Mouse (Mus musculus) granulocyte monocyte progenitor cell, adult 5-6 weeks (primary cell): ENCODE data around the gene Ist1. TPM values are rescaled to one million over a fixed set of nuclear protein-coding genes. Genes with fewer than 3 reads are reported as not detected.

Experiments
- ATAC-seq: replicated peaks from 2 replicates; pipeline ENCODE4 v1.8.0; 2016; ENCODE audit warnings: mild to moderate bottlenecking, moderate TSS enrichment, inconsistent platforms; ENCODE audit not compliant: poor library complexity, severe bottlenecking
- total RNA-seq, 2 experiments: library from RNA; stranded (forward) in 1 of 2; stranded (reverse) in 1 of 2; fragments of 200-712, 200-1000 nt in 1 of 2; fragments of >200 nt in 1 of 2; fragmentation: Nextera tagmentation in 1 of 2; gene quantifications; 2 replicates each; pipeline ENCODE4 v1.2.3; 2014 to 2017

Ist1 gene
- 69.5 and 83.8 TPM in 2 replicates for total RNA-seq (2014; fragmentation: Nextera tagmentation)
- total RNA-seq (2017), result 76.9 and 82.2 TPM in 2 replicates

DNA sequence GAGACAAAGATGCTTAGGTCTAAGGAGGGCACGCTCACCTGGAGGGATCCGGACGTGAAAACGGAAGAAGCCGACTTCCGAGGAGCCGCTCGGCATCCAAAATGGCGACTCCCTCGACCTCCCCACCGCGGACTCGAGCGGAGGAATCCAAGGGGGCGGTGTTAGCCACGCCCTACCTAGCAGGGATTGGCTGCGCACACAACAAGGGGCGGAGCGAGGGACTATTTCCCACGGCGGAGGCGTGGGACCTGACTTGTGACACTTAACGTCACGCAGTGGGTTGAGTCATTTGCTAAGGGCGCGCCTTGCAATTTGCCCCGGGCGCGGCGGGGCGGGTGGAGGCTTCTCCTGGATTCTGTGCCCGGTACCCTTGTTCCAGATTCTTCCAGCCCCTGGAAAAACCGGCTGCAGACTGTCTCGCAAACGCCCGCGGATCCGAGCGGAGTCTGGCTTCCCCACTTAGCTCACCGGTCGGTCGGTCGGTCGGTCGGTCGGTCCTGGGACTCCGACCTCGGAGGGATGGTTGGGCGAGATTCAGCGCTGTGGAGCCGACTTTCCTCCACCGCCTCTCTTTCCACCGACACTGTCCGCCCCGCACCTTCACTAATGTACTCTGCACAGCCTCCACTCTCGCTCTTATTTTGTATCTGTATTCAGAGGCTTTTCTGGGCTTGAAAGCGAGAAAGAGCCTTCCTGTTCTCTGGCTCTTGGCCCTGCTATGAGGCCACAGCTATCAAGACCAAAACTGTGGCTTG is at the start of gene Ist1:
Gene Ist1, minus strand, starts transcription at position 115 of the 755 bp plus-strand sequence.
- ATAC-seq, result peak; percentile 89

DNA sequence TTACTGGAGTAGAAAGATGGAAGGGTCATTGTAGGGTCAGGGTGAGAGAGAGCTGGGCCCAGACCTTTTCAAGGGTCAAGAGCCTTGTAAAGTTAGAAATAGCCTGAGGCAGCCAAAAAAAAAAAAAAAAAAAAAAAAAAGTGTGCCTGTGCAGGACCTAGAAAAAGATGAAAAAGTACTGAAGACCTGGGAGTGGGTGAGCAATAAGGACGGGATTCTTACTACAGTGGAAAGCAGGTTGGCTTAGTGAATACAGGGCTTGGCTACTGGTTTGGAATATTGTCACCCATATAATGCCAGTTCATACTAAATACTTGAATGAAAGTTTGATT is 45.0 kb upstream of the Ist1 start:
- no peak; the same call in 1 of the 2 replicates for ATAC-seq

DNA sequence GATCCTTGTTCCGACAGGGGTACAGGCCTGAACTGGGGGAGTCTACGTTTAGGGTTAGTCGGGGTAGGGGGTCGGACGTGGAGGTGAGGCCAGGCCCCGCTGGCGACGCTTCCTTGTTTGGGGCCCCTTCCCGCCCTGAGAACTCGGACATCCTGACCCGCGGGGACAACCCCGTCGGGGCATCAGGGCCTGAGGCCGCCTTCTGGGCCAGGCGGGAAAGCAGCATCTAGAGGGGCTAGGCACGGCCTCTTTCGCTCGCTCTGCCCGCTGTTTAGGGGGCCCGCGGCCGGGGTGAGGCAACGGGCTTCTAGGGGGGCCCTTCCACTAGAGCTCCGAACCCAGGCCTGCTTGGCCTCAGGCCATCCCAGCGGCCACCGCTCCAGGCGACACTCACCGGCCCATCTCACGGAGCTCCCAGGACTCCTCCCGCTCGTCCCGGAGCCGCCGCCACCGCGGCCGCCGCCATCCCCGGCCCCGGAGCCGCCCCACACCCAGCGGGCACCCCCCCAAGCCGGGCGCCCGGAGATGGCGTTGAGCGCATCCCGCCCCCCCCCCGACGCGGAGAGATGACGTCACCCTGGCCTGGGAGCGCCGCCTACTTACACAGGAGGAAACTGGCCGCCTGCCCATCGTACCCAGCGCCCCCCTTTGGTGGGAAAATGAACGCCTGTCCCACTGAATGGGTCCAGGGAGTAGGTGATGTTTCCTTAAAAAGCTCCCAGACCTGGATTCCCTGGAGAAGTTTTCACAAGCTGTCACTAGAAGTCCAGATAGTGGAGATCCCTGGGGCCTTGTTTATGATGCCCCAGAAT is 44.4 kb upstream of the Ist1 start, which contains the start of gene Atxn1l:
Gene Atxn1l, minus strand, starts transcription at position 503 of the 812 bp plus-strand sequence.
- ATAC-seq, result peak; percentile 96

DNA sequence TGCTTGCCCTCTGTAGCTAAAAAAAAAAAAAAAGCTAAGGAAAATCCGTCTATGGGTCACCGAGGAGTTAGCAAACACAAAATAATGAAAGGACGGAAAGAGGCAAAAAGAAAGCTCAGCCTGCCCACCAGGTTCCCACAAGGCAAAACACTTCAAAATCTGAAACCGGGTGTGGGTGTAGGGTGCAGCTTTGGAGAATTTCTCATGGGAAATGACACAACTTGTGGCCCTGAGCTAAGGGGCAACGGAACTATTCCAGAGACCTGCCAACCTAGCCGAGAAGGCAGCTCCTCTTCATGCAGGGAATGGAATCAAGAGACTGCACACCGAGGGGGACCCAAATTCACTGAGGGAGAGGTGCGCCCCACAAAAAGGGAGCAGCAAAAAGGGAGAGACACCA is 43.8 kb upstream of the Ist1 start:
- ATAC-seq, result peak; percentile 31

DNA sequence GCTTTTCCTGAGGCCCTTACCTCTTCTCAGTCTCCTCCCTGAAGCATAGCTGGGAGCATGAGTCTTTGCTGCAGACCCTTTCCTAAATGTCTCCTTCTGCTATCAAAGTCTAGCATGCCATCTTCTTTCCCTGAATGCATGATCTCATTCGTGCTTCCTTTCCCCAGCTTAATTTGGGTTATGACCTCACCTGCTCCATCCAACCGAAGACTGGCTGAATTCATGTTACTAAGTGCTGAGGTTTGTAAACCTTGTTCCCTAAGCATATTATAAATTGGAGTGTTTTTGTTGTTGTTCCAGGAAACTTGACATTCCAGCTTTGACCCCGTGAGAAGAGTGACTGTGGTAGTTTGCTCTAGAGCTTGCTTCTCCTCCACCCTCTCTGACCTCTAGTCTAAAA is 41.0 kb upstream of the Ist1 start:
- ATAC-seq, result no peak

DNA sequence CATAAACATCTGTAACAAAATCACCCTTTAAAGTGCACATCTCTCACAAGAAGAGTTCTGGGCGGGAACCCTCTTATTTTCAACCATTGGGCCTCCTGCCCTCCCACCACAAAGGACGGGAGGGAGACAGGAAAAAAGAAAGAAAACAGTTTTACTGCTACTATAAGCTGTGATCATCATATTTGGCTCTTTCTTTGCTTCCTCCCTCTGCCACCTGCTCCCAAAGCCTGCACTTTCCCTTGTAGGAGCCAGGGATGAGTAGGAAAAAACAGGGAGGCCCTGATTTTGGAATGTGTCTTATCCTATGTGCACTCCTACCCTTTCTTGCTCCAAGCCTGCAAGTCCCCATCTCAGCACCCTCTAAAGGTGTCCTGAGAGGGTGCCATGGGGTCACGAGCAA is 38.0 kb upstream of the Ist1 start:
- ATAC-seq, result no peak

DNA sequence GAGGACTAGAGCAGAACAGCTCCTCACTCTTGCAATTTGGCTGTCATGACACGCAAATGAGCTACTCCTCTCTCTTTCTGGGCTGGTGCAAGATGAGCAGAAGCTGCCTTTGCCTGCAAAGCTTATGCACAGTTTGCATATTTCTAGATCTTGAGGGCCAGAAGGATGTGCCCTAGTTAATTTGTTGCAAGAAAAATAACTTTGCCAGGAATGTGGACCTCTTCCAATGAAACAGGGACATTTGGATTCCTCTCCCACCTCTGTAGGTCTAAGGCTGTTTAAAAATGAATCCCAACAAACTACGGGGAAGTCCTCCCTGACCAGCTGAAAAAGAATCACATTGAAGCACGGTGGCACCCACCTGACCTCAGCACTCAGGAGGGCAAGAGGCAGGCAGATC is 32.0 kb upstream of the Ist1 start:
- ATAC-seq, result no peak

DNA sequence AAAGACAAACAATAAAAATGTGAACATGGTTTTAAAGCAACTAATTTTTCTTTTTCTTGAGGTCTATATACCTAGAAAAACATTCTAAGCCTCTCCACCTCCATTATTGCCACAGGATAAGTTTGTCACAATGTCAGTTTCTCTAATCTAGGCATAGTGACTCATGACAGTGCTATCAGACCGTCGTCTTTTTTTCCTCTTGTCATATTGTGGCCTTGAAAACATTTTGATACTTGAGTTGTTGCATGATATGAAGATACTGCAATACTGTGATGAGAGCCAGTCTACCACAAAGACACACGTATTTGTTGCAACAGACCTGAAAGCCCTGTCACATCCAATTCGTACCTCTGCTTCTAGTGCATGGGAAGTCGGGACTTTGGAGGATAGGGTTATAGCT is 21.9 kb upstream of the Ist1 start:
- ATAC-seq, result no peak

DNA sequence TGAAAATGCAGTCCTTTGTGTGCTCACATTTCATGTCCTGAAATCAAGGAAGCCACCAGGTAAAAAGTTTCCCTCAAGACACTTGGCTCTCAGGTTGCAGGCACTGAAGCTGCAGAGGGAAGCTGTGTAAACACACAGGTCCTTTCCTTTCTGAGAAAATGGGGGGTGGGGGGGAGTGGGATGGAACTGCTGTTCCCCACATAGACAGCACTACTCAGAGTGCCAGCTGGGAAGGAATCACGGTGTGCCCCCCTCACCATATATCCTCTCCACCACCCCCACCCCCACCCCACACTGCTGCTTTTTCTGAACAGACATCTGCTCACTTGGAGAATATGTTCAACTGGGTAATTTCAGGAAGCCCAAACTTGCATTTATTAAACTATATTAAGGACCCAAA is 19.5 kb upstream of the Ist1 start:
- no peak for ATAC-seq

DNA sequence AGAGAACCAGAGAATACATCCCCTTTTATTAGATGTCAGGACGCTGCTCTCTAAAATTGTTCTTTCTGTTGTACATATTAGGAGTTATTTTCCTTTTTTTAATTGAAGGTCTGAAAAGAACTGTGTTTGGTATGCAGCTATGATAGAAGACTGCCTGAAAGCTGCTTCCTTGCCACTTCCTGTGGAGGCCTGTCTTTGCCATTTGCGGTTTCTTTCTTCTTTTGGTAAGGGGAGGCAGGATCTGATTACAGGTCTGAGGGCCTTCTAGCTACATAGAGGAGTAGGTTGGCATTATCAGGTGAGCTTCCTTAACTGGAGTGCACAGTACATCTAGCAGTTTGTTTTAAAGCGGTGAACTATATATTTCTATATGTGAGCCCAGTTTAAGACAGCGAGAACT is 14.9 kb upstream of the Ist1 start:
- no peak for ATAC-seq

DNA sequence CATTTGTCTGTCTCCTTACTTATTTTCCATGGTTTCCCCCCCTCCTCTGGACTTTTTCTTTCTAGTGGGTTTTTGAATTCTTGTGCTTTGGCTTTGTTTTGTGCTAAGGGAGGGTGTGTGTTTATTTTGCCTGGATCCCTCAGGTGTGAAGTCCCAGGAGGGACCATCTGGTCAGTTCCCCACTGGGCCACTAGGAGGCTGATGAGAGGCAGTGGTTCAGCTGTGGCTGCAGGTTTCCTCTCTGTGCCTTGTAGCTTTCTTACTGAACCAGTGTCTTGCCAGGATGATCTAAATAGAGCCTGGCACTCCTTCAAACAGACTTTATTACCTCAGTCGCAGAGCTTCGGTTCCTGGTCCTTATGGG is 13.8 kb upstream of the Ist1 start:
- ATAC-seq, result peak; percentile 59

DNA sequence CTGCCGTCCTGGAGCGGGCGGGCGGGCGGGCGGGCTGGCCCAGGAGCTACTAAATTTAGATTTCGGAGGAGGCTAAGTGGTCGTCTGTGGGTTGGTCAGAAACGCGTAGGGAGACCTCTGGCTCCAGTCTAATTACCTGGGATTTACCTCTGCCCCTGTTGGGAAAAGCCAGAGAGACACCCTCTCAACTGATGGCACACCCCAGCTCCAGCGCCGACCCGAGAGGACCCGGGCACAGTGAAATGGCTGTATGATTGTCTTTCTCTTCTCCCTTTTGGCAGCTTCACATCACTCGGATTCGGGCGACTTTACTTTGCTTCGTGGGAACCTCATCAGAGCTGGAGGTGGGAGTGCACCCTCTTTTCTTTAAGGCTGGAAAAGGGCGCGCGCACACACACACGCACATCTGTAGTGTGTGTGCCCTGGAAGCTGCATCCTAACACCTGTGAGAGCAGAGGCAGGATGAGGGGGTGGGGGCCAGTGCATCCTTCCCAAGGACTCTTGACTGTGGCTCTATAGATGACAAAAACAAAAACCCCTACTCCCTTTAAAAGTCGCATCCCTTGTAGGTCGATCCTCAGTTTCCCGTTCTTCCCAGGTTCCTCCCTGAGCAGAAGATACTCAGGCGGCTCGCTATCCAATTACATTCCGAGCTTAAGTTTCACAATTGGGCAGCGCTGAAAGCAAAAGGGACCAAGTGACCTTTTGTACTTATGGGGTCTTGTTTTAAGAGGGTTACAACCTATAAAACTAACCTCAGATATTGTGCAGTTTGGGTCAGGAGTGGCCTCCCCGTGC is 13.2 kb upstream of the Ist1 start:
- ATAC-seq, result no peak

DNA sequence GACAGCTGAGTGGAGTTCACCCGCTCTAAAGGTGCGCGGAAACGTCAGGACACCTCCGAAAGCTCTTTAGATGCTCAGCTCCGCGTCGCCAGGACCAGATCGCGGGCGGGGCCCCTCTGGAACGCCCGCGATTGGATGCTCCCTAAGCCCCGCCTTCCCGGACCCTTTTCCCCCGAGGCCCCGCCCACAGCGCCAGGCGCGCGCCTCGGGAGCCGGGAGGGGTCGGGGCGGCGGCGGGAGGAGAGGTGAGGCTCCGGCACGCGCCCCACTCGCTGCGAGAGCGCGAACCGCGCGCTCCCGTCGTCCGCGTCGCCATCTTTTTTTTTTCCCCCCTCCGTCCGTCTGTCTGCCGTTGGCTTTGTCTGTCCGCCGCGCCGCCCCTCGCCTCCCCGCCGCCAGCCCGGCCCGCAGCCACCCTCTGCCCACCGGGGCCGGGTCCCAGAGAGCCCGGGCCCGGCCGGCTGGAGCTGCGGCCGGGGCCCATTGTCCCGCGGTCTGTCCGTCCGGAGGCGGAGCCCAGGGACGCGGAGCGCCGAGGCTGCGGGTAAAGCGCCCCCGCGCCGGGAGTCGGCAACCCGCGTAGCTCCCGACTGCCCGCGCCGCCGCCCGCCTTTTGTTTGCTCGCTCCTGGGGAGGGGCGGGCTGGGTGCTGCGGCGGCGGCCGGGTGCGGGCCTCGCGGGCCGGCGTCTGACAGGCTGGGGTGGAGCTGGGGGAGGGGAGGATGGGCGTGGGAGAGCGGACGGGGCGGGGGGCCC is 12.4 kb upstream of the Ist1 start, which contains the start of gene Zfp821:
Gene Zfp821, plus strand, starts transcription at position 227 of the 756 bp plus-strand sequence.
- peak; percentile 82 for ATAC-seq

DNA sequence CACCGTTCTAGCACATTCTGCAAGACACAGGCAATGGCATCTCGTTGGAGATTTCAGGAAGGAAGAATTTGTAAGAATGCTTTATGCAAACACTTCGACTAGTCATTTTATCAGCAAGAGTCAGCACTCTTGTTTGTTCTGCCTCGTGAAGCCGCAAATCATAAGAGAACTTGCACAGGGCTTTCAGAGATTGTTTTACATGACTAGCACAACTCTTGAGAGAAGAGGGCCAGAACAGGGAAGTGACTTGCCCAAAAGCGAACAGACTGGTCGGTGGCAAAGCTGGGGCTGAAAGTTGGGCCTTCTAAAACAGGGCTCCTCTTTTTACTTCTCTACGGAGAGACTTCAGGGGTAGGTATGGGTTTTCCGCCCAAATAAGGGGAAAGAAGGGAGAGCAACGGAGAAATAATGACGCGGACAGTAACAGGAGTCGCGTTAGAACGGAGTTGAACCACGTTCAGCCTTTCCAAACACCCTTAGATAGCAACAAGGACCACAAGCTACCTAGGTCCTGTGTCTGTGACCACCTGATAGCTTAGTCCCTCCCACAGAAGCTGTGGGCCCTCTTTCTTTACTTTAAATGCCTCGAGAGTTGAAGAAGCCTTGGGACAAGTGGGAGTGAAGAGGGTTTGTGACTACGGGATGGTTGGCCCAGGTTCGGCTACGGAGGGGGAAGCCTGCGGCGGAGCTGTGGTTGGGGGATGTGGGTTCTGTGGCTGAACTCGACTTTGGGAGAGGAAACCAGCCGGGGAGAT is 11.7 kb upstream of the Ist1 start:
- peak; percentile 45 for ATAC-seq

DNA sequence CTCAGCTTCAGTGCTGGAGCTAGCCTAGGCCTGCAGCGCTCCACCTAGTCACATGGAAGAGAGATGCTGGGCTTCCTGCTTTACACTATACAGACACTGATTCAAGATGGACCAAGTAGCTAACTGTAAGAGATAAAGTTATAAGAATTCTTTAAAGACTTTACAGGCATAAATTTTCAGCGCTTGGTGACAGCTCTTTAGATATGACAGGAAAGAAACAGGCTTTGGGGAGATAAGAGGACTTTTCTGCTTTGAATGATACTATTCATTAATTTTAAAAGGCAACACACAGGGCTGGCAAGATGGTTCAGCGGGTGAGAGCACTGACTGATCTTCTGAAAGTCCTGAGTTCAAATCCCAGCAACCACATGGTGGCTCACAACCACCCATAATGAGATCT is 5.4 kb upstream of the Ist1 start:
- ATAC-seq, result no peak

DNA sequence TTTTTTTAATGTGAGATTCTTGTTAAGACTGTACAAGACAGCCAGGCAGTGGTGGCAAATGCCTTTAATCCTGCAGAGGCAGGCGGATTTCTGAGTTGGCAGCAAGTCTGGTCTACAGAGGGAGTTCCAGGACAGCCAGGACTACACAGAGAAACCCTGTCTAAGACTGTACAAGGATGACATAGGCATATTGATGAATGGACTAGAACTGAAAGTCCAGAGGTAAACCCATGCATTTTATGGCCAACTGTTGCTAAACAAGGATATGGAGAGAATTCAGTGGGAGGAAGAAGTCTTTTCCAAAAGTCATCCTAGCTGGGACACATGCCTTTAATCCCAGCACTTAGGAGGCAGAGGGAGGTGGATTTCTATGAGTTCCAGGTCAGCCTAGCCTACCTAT is 4.7 kb upstream of the Ist1 start:
- ATAC-seq, result no peak

DNA sequence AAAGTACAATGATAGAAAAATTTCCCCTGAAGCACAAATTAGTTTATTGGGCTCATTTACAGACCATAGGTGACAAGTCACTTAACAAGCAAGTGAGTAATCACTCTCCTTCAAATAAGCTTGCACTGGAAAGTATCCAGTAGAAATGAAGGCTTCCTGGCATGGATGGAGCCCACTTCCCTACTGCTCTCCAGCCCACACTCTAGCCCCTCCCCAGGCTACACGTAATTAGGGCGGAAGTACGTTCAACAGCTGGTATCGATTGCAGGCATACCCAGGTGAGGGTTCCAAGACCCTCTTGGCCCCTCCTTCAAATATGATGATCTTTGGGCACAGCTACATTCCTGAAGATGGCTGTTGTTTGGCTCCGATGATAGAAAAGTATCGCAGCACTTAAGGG is 1.1 kb upstream of the Ist1 start:
- 0 out of 2 replicates have a peak, but pooled peaks have one; percentile 4 for ATAC-seq

DNA sequence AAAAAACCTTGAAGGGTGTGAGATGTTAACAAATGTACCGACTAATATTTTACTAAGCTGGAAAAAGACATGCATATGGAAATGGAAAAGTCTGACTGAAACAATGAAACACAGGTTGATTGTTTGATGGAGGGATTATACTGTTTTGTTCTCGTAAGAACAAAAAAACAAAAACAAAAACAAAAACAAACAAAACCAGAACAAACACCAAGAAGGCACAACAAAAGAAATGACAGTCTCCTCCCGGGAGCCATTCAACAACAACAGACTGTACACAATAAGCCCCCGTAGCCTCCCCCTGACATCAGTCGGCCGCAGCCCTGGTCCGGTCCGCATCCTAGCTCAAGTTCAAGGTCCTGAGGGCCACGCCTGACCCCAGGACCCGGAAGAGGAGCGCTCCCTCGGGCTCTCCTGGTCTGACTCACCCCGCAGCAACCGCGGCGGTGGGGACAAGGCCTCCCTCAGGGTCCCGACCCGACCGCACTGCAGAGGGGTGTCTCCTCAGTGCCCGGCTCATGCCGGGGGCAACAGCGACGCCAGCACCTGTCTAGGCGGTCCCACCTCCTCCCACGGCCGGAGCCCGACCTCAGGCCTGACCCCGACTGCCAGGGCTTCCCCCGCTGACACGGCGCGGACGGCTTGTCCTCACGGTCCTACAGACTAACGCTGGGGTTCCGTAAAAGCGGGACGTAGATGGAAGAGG is 466 bp downstream of the Ist1 start:
- ATAC-seq, result peak; percentile 59

DNA sequence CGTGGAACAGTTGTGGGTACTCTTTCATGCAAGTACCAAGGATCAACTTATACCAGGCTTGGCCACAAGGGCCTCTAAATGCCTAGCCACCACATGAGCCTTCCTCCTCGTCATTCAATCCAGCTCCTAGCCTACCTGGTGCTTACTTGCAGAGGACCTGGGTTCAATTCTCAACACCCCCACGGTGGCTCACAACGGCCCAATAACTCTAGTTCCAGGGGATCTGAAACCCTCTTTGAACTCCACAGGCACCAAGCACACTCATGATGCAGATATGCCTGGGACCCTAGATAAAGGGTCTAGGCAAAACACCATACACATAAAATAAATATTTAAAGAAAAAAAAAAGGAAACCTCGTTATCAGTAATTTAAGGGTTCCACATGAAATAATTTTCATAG is 1.3 kb downstream of the Ist1 start:
- peak; percentile 26; the same call in 1 of the 2 replicates for ATAC-seq
